Mouse (Mus musculus) spleen, adult 2 months (tissue): ENCODE results near the gene Sh3pxd2b. TPM values are rescaled to one million over a fixed set of nuclear protein-coding genes. Genes with fewer than 3 reads are reported as not detected.

ENCODE experiments used
- DNase-seq, 2 experiments: peaks; one replicate each; pipeline versions ENCODE4 v3.0.0 to v3.0.0-alpha.2; 2012 to 2021; ENCODE audit warnings: low spot score in 2 of 2, low read depth in 1 of 2
- H3K27ac ChIP-seq: fragments of 200-500 bp; 2 replicates; pipeline ENCODE4 v1.5.1; 2012; ENCODE audit warnings: low read length, inconsistent platforms; ENCODE audit not compliant: insufficient read depth
- H3K27me3 ChIP-seq: fragments of 200-500 bp; 2 replicates; pipeline ENCODE4 v1.6.1; 2012; ENCODE audit warnings: mild to moderate bottlenecking, moderate library complexity, low read length, inconsistent platforms; ENCODE audit not compliant: control insufficient read depth, insufficient read depth
- H3K36me3 ChIP-seq: fragments of 200-500 bp; 2 replicates; pipeline ENCODE4 v1.6.1; 2012; ENCODE audit warnings: mild to moderate bottlenecking, low read length, inconsistent platforms; ENCODE audit not compliant: control insufficient read depth, insufficient read depth
- H3K4me1 ChIP-seq: fragments of 200-500 bp; 2 replicates; pipeline ENCODE4 v1.6.1; 2011; ENCODE audit warnings: inconsistent platforms; ENCODE audit not compliant: control insufficient read depth, insufficient read depth, insufficient read length
- H3K4me3 ChIP-seq: fragments of 200-500 bp; 2 replicates; pipeline ENCODE4 v1.5.1; 2011; ENCODE audit warnings: mild to moderate bottlenecking, inconsistent platforms; ENCODE audit not compliant: insufficient read depth, insufficient read length; ENCODE audit errors: extremely low read depth
- CTCF ChIP-seq: fragments of 200-500 bp; IDR thresholded peaks from 2 replicates; pipeline ENCODE4 v1.5.1; 2011; ENCODE audit warnings: mild to moderate bottlenecking, inconsistent platforms; ENCODE audit not compliant: insufficient read depth, insufficient read length, insufficient replicate concordance; ENCODE audit errors: extremely low read depth
- POLR2A ChIP-seq: fragments of 200-500 bp; IDR thresholded peaks from 2 replicates; pipeline ENCODE4 v1.6.1; 2011; ENCODE audit warnings: low read depth, low read length, inconsistent platforms
- WGBS: fragments of 180-500 bp; shearing (Covaris S2); methylation state at CpG from one replicate; pipeline ENCODE4 v1.1.7; 2018; 5-methylcytosine and 5-hydroxymethylcytosine counted together
- polyA plus RNA-seq: library from polyadenylated mRNA; depleted of rRNA; stranded (reverse); fragments of >200 nt; gene quantifications from 2 replicates; pipeline ENCODE4 v1.2.3, GENCODE M21; 2012

Gene Sh3pxd2b
- polyA plus RNA-seq, 1 experiment, result 2.8 TPM

DNA sequence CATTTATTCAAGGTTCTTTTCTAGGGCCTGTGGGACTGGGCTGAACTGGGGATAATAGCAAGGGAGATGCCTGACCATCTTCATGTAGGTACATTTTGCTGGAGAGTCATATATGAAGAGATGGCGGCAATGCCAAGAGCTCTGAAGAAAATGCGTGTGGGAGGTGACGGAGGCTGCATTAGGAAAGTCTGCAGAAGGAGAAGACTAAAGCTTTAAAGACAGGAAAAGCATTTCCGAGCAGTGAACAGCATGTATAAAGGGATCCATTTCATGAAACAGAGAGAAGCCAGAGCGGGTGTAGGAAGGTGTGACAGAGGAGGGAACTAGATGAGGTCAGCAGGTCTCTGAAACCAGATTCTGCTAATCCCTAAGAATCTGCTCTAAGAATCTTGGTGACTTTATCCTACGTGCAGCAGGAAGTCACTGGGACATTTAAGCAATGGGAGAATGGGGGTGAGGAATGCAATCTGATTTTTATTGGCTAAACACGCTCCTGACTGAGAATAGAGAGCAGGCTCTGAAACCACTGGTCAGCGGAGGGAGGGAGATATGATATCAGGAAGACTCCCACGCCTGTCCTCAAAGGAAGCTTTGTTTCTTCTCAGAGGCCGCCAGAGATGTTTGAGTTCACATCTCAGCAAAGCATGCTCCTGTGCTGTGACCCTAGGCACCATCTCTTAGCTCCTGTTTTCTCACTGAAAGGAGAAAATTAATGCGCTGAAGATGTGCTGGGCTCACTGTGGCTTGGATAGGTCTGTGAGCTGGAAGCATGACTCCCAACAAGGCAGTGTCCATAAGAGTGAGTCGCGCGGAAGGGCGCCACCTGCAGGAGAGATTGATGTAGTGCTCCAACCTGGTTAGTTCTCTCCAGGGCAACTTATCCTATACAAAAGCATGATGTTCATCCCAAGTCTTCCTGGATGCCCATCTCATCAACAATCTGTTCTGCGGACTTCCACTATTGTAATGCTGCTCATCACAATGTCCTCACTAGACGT, 6.8 kb upstream of the Sh3pxd2b start:
- Histone ChIP-seq H3K4me1 (no peaks in the 10 kb centered on the region), H3K4me3 (no peak overlapping the region), H3K36me3 (no peaks in the 10 kb centered on the region), H3K27ac (no peak overlapping the region), H3K27me3 (no peaks in the 10 kb centered on the region)
- TF ChIP-seq CTCF (peak; percentile 35; the same call in 1 of the 2 replicates), POLR2A (no peak)
- 63% methylated on average over 17 of the region's 17 CpGs for WGBS
- DNase-seq, result no peak

GRCm38 (mm10) chr11:32342770-32343191, 4.8 kb upstream of the Sh3pxd2b start:
- 32% methylated on average over 2 of the region's 2 CpGs for WGBS
- Histone ChIP-seq H3K4me1 (no peaks in the 10 kb centered on the region; the same call in 1 of the 2 replicates), H3K4me3 (no peak overlapping the region), H3K27me3 (peaks cover 8% of the 10 kb centered on the region), H3K36me3 (no peaks in the 10 kb centered on the region), H3K27ac (no peak overlapping the region)
- TF ChIP-seq CTCF (peak; percentile 54; the same call in 1 of the 2 replicates), POLR2A (no peak)
- peak in 1 of 2 experiments; percentile 14 for DNase-seq

GRCm38 (mm10) chr11:32343350-32343749, 4.3 kb upstream of the Sh3pxd2b start:
- Histone ChIP-seq H3K4me1 (peaks cover 2% of the 10 kb centered on the region), H3K4me3 (no peak overlapping the region), H3K36me3 (no peaks in the 10 kb centered on the region), H3K27ac (no peak overlapping the region), H3K27me3 (peaks cover 9% of the 10 kb centered on the region)
- WGBS, result 92% methylated on average over 1 of the region's 1 CpGs
- TF ChIP-seq CTCF (no peak), POLR2A (no peak)
- DNase-seq, result no peak

GRCm38 (mm10) chr11:32345504-32346297, 1.9 kb upstream of the Sh3pxd2b start:
- H3K27ac ChIP-seq, result no peak overlapping the region
- WGBS, result 83% methylated on average over 6 of the region's 6 CpGs
- H3K36me3 ChIP-seq, result no peaks in the 10 kb centered on the region
- TF ChIP-seq CTCF (no peak), POLR2A (no peak)
- no peak overlapping the region for H3K4me3 ChIP-seq
- no peak for DNase-seq
- peaks cover 2% of the 10 kb centered on the region for H3K4me1 ChIP-seq
- H3K27me3 ChIP-seq, result peaks cover 9% of the 10 kb centered on the region

DNA sequence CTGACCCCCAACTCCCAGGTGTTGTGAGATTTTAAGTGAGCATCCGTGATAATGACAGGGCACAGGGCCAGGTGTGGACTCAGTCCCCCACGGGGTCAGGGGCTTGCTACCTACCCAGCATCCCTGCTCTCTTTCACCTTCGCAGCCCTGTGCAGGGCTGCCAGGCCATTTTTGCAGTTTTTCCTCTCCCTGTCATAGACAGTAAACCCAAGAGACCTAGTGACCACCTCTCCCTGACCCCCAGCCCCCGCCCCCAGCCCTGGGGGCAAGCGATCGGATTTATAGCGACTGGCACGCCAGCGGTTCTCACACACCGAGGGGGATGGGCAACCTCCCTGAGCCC, 385 bp upstream of the Sh3pxd2b start:
- Histone ChIP-seq H3K4me1 (peaks cover 2% of the 10 kb centered on the region), H3K36me3 (no peaks in the 10 kb centered on the region), H3K27ac (no peak overlapping the region), H3K27me3 (peaks cover 9% of the 10 kb centered on the region), H3K4me3 (peak overlapping the region; percentile 56; the same call in 1 of the 2 replicates)
- no peak for TF ChIP-seq CTCF
- no peak for TF ChIP-seq POLR2A
- 11% methylated on average over 10 of the region's 10 CpGs for WGBS
- DNase-seq, result no peak

DNA sequence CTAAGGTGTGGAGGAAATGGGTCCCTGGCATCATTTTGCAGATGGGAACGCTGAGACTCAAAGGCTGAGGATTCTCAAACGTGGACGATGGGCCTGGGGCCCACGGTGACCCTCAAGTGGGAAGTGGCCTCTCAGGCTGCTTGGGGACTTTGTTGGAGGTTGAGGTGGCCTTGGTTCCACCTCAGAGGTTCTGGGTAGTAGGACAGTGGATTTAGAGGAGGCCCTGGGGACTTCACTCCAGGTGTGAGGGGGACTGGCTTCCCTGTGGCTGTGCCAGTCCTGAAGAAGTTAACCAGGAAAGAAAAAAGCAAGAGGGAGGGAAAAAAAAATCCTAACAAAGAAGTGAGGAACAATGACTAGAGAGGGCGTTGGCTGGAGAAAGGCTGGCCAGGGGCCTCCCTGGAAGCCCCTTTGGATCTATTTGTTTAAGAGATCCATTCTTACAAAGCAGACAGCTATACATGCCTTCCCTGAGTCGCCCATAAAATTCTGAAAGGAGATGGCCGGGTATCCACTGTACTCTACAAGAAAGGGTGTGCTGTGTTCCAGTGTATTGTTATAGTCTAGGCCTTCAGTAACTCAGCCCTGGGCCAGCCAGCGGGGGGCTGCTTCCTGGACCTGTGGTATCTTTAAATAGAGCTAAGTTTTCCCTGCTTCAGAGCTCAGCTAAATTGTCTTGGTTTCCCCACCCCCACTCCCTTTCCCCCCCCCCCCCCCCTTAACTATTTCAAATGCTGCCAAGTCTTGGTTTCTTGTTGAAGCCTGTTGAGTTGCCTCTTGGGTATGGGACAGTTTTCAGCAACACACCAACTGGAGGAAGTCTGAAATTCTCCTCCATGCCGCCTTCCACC, 1.0 kb downstream of the Sh3pxd2b start:
- TF ChIP-seq CTCF (no peak), POLR2A (no peak)
- Histone ChIP-seq H3K36me3 (no peaks in the 10 kb centered on the region), H3K27ac (peak overlapping the region; percentile 8; the same call in 1 of the 2 replicates), H3K4me1 (peaks cover 2% of the 10 kb centered on the region), H3K27me3 (peaks cover 9% of the 10 kb centered on the region), H3K4me3 (peak overlapping the region; percentile 56; the same call in 1 of the 2 replicates)
- 54% methylated on average over 9 of the region's 9 CpGs for WGBS
- no peak for DNase-seq
